ENCODE assay signal across 12 mouse cellular contexts in genomic region chr13:19178351-19178750, GRCm38 (mm10).
A peak's percentile ranks its signal among the peaks of the same experiment; 100 is the strongest.
DNase-seq lines count a peak whose midpoint lies in the region; ATAC-seq and TF ChIP-seq lines count a peak whose summit lies in the region.
"Had no signal": no experiment of that assay in that cellular context is flagged by ENCODE, and none has a peak within 500 bp of the region (broad histone marks: within the 10 kb centered on the region; RNA-seq: fewer than 3 reads in every experiment).

No protein-coding gene starts in this region.

- no peak overlapping the region for H3K9ac ChIP-seq in intestine, embryonic 15.5 days
- H3K9ac ChIP-seq in intestine, postnatal 0 days (ENCODE audit: low read depth, low read length), result no peak overlapping the region
- H3K9ac ChIP-seq in MEL (ENCODE audit: control insufficient read depth, low read depth, low read length, poor library complexity, severe bottlenecking), result no peak overlapping the region
- H3K9ac ChIP-seq: hindbrain, embryonic 15.5 days had no signal

- DNase-seq in MEL (ENCODE audit: low read depth, low spot score) (peak; percentile 10), liver (peak; percentile 79)
- no peak for DNase-seq in layer of hippocampus, adult 2 months (ENCODE audit: low spot score in 2 of 2)
- no peak for DNase-seq in thymus, postnatal 36 days
- no peak for DNase-seq in gastrocnemius, adult 18-20 months (ENCODE audit: low spot score)
- DNase-seq: gastrocnemius, postnatal 10 days; right cerebral cortex, postnatal 14 days had no signal

- no peak overlapping the region for H3K4me2 ChIP-seq in intestine, embryonic 15.5 days (replicated peaks)
- no peak overlapping the region for H3K4me2 ChIP-seq in intestine, postnatal 0 days (replicated peaks; ENCODE audit: low read depth)
- H3K4me2 ChIP-seq: hindbrain, embryonic 15.5 days had no signal

- ATAC-seq in intestine, embryonic 15.5 days, result peak; percentile 58; the same call in 1 of the 2 replicates
- no peak for ATAC-seq in intestine, postnatal 0 days
- peak; percentile 72 for ATAC-seq in megakaryocyte progenitor cell, adult 5-6 weeks (replicated peaks; ENCODE audit: poor library complexity)

- no peaks in the 10 kb centered on the region for H3K36me3 ChIP-seq in intestine, embryonic 15.5 days
- H3K36me3 ChIP-seq in intestine, postnatal 0 days (ENCODE audit: control insufficient read depth, insufficient read depth), result no peaks in the 10 kb centered on the region
- H3K36me3 ChIP-seq in MEL (ENCODE audit: control insufficient read depth in 1 of 2, insufficient read depth in 2 of 2, low read length in 2 of 2), result no peaks in the 10 kb centered on the region; a peak in 1 of 4 replicates
- H3K36me3 ChIP-seq: hindbrain, embryonic 15.5 days; midbrain, embryonic 10.5 days had no signal

- H3K4me1 ChIP-seq in intestine, embryonic 15.5 days (replicated peaks), result no peaks in the 10 kb centered on the region
- H3K4me1 ChIP-seq in intestine, postnatal 0 days (replicated peaks; ENCODE audit: control insufficient read depth, insufficient read depth, low read length), result no peaks in the 10 kb centered on the region
- no peaks in the 10 kb centered on the region for H3K4me1 ChIP-seq in MEL (ENCODE audit: control insufficient read depth in 1 of 2, insufficient read depth in 2 of 2, low read length in 2 of 2)
- H3K4me1 ChIP-seq: hindbrain, embryonic 15.5 days; midbrain, embryonic 10.5 days had no signal

- no peaks in the 10 kb centered on the region for H3K79me2 ChIP-seq in MEL (ENCODE audit: control insufficient read depth, insufficient read depth, low read length, poor library complexity)

- H3K27ac ChIP-seq in intestine, embryonic 15.5 days, result no peak overlapping the region
- H3K27ac ChIP-seq in intestine, postnatal 0 days (ENCODE audit: low read depth, low read length), result no peak overlapping the region
- H3K27ac ChIP-seq in MEL (ENCODE audit: control insufficient read depth, low read depth, low read length), result no peak overlapping the region
- H3K27ac ChIP-seq in layer of hippocampus, adult 2 months, result no peak overlapping the region
- H3K27ac ChIP-seq: hindbrain, embryonic 15.5 days; midbrain, embryonic 10.5 days had no signal

- TF ChIP-seq CTCF in intestine, postnatal 0 days (IDR thresholded peaks at IDR 0.05; ENCODE audit: low read depth), result no peak
- no peak for TF ChIP-seq CTCF in MEL (IDR thresholded peaks at IDR 0.05 in 2 of 3, conservative IDR thresholded peaks at IDR 0.05 in 1 of 3; ENCODE audit: control insufficient read depth in 1 of 3, insufficient read depth in 1 of 3, low read depth in 2 of 3, low read length in 3 of 3, poor library complexity in 1 of 3, severe bottlenecking in 1 of 3)
- TF ChIP-seq CTCF in layer of hippocampus, adult 2 months (conservative IDR thresholded peaks at IDR 0.05), result no peak

- no peak overlapping the region for H3K4me3 ChIP-seq in intestine, embryonic 15.5 days (replicated peaks)
- H3K4me3 ChIP-seq in intestine, postnatal 0 days (ENCODE audit: low read depth, low read length), result no peak overlapping the region
- no peak overlapping the region for H3K4me3 ChIP-seq in MEL (ENCODE audit: control insufficient read depth in 1 of 2, insufficient read depth in 1 of 2, low read depth in 2 of 2, low read length in 2 of 2)
- H3K4me3 ChIP-seq in layer of hippocampus, adult 2 months, result no peak overlapping the region
- H3K4me3 ChIP-seq: hindbrain, embryonic 15.5 days; midbrain, embryonic 10.5 days had no signal

- TF ChIP-seq EP300 in MEL (IDR thresholded peaks at IDR 0.05; ENCODE audit: low read depth in 1 of 2, low read length in 2 of 2), result 0 out of 4 replicates have a peak, but pooled peaks of 1 of the 2 experiments have one; percentile 9

- TF ChIP-seq POLR2A in MEL (IDR thresholded peaks at IDR 0.05; ENCODE audit: control insufficient read depth in 1 of 2, insufficient read depth in 1 of 2, low read depth in 1 of 2, low read length in 2 of 2, poor library complexity in 1 of 2), result no peak

- WGBS in intestine, embryonic 15.5 days, result 78% methylated on average over 5 of the region's 5 CpGs
- 82% methylated on average over 5 of the region's 5 CpGs for WGBS in intestine, postnatal 0 days

- H3K27me3 ChIP-seq in intestine, embryonic 15.5 days (replicated peaks), result no peaks in the 10 kb centered on the region
- no peaks in the 10 kb centered on the region for H3K27me3 ChIP-seq in intestine, postnatal 0 days (replicated peaks; ENCODE audit: control insufficient read depth, insufficient read depth, low read length)
- peaks cover 0 to 2% of the 10 kb centered on the region in 2 experiments; a peak in 1 of 4 replicates for H3K27me3 ChIP-seq in MEL (ENCODE audit: control insufficient read depth in 1 of 2, insufficient read depth in 2 of 2, low read length in 2 of 2)
- H3K27me3 ChIP-seq: hindbrain, embryonic 15.5 days had no signal

- H3K9me3 ChIP-seq in intestine, embryonic 15.5 days, result no peaks in the 10 kb centered on the region
- no peaks in the 10 kb centered on the region for H3K9me3 ChIP-seq in intestine, postnatal 0 days (ENCODE audit: control insufficient read depth)
- no peaks in the 10 kb centered on the region for H3K9me3 ChIP-seq in MEL (replicated peaks; ENCODE audit: insufficient read depth, low read length)
- H3K9me3 ChIP-seq: hindbrain, embryonic 15.5 days; midbrain, embryonic 10.5 days had no signal

- no peak for TF ChIP-seq RAD21 in MEL (IDR thresholded peaks at IDR 0.05; ENCODE audit: low read depth, low read length)

TF ChIP-seq in MEL, 35 proteins besides CTCF, POLR2A, EP300 and RAD21:
- TF ChIP-seq POLR2AphosphoS5 (IDR thresholded peaks at IDR 0.05; ENCODE audit: borderline replicate concordance, low read depth, low read length) (no peak), TCF12 (IDR thresholded peaks at IDR 0.05; ENCODE audit: low read depth, low read length) (no peak), CHD2 (IDR thresholded peaks at IDR 0.05; ENCODE audit: low read length) (no peak), TBP (IDR thresholded peaks at IDR 0.05; ENCODE audit: low read depth, low read length) (no peak), CHD1 (IDR thresholded peaks at IDR 0.05; ENCODE audit: low read depth, low read length) (no peak), E2F4 (IDR thresholded peaks at IDR 0.05; ENCODE audit: borderline replicate concordance, low read depth, low read length) (no peak), POLR2AphosphoS2 (IDR thresholded peaks at IDR 0.05; ENCODE audit: low read length) (no peak), MEF2A (IDR thresholded peaks at IDR 0.05; ENCODE audit: extremely low read depth, insufficient replicate concordance, low read depth, low read length, poor library complexity, severe bottlenecking) (no peak), TAL1 (IDR thresholded peaks at IDR 0.05; ENCODE audit: low read length) (no peak), MAZ (IDR thresholded peaks at IDR 0.05; ENCODE audit: low read depth, low read length) (no peak), GABPA (IDR thresholded peaks at IDR 0.05; ENCODE audit: low read depth, low read length) (no peak), GATA1 (IDR thresholded peaks at IDR 0.05; ENCODE audit: low read depth, low read length) (no peak), USF2 (IDR thresholded peaks at IDR 0.05; ENCODE audit: borderline replicate concordance in 1 of 2, insufficient read depth in 1 of 2, low read depth in 1 of 2, low read length in 2 of 2) (no peak), SIN3A (IDR thresholded peaks at IDR 0.05; ENCODE audit: low read length) (no peak)
TF ChIP-seq in MEL: peak in this region for 0.

Comparison
In these comparisons a context has a peak if more than half of its experiments do, and no peak if none do; other contexts are left out.
1. DNase-seq: peak in MEL (single experiment) and liver (single experiment); none in layer of hippocampus, adult 2 months (0 of 2), thymus, postnatal 36 days (0 of 2) and gastrocnemius, adult 18-20 months (single experiment).